Mouse (Mus musculus) CD4-positive helper T cell, adult 2 months (primary cell): Measurements from ENCODE around the gene Gm5751.
"Not testable (repeated sequence)": the region's sequence is repeated elsewhere in the genome, so short reads cannot be mapped to it uniquely, and the experiment has no call there.

ENCODE experiments used
- DNase-seq: peaks from one replicate; pipeline ENCODE4 v3.0.0-alpha.2; 2012; ENCODE audit warnings: low read depth, missing footprints, low spot score

Gene Gm5751

GRCm38 (mm10) chrX:8873953-8874352 is at the start of gene Gm5751:
Gene Gm5751, plus strand, starts transcription at chrX:8874253.
- DNase-seq = not testable (repeated sequence)

GRCm38 (mm10) chrX:8832043-8832442 is 42.0 kb upstream of the Gm5751 start:
- no peak for DNase-seq

- no peak for DNase-seq
Observed at GRCm38 (mm10) chrX:8843694-8844093, 30.4 kb upstream of the Gm5751 start, which contains the start of gene Gm6592. Gene Gm6592, plus strand, starts transcription at chrX:8843994.

DNA sequence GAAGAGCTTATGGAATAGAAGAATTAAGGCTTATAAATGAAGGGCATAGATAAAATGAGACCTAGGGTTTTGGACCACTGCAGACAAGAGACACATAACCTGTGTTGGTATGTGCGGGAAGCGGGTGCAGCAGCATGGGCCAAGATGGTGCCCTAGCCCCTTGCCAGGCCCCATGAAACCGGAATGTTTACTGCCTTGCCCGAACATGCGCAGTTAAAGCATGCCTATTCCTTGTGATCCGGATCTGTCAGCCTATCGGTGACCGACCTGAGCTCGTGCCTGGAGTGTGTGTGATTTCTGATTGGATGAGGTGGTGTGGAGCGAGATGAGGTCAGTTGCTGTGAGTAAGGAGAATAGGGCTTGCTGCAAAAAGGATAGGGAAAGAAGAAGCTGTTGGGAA is 21.6 kb upstream of the Gm5751 start:
- no peak for DNase-seq

GRCm38 (mm10) chrX:8864331-8864730 is 9.7 kb upstream of the Gm5751 start:
- DNase-seq = peak; percentile 60

DNA sequence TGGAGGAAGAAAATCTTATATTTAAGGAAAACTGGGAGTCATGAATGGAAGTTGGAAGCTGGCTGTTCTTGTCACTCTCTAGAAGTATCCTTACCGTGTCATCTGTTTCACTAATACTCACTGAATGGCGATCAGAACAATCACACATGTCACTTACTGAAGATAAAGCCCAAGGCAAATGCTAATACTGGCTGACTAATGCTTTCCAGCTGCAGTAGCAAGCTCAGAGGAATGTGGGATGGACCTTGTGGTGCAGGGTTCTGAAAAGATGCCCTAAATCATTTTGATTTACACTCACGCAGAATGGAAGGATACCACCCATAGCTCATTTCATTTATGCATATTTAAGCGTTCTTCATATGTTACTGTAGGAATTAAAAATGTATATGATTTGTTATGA is 10.3 kb downstream of the Gm5751 start:
- no peak for DNase-seq

GRCm38 (mm10) chrX:8891975-8892342 is 17.9 kb downstream of the Gm5751 start:
- DNase-seq = no peak

GRCm38 (mm10) chrX:8892343-8893155 is 18.5 kb downstream of the Gm5751 start, which contains the start of gene B630019K06Rik:
Gene B630019K06Rik, plus strand, starts transcription at chrX:8892382.
- DNase-seq = peak; percentile 78

GRCm38 (mm10) chrX:8893182-8893651 is 19.2 kb downstream of the Gm5751 start:
- DNase-seq = no peak

DNA sequence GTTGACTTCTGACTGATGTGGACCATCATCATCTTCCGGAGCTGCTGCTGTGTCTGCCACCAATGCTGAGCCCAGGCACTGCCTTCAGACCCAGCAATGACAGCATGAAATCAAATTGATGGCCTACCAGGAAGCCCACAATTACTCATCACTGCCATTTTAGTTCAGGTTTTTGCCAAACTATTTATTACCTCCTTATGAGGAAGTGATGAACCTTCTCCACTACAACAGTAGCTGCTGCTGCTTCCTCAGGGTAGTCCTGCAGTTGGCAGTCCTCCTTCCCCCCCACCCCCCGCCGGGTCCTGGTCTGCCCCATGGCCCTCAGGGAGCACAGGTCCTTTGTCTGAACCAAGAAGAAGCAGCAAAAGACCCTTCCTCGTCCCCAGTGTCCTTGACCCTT is 26.8 kb downstream of the Gm5751 start:
- DNase-seq = no peak

DNA sequence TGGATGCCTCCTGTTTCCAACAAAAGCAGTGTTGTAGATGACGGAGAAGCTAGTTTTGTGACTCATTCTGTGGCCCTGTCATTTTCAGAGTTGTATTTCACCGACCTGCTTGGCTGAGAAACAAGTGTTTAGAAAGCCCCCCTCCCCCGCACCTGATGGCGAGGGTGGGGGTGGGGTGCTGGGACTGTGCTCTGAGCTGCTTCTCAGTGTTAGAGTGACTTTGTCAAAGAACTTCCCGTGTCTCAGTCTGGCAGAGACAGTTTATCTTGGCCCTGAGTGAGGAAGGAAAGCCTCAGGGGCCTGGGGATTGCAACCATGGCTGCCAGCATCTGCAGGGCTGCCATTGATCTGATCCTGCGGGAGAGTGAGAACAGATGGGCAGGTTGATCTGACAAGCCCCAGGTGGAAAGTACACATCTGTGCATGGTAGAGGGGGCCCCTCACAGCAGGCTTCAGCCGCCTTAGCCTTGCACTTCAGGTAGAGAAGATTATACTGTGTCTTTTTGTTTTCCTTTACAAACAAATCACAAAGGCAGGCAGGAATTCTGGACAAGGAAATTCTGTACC is 27.9 kb downstream of the Gm5751 start:
- no peak for DNase-seq

- no peak for DNase-seq
Observed at GRCm38 (mm10) chrX:8921080-8921479, 47.0 kb downstream of the Gm5751 start.

DNA sequence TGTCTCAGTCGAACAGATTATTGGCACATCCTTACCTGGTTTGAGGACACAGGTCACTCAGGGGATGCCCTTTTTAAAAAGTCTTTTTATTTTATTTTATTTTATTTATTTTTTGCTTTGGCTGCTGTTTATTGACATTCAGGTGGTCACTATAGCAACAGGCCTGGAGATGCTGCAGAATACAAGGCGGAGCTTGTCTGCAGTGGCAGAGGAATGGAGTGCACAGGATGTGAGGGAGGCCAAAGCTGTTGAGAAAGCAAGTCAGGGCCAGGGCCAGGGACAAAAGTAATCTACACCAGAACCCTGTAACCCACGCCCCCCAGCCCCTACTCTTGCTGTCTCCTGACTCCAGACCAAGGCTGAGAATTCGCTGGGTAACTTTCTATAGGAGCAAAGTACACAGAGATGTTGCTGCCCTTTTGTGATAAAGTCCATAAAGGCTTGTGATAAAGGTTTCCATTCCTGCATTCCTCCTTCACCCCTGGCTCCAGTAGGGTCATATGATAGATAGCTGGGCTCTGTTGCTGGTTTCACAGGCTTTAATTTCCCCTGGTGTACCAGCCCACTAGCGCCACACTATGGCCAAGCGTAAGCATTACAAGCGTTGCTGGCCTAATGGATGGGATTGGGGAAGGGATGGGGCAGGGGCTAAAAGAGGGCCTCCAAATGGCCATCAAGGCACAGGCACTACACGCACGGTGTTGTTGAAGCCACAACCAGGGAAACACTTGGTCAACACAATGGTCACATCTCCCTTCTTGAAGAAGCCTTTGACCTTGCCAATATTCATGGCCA is 48.0 kb downstream of the Gm5751 start:
- DNase-seq = no peak

GRCm38 (mm10) chrX:8927308-8927707 is 53.3 kb downstream of the Gm5751 start:
- DNase-seq = no peak
